Mouse (Mus musculus): ENCODE measurements at regions not wholly inside any gene's neighbourhood (a gene's known extent, or its start where the extent isn't known, plus 50 kb on each side); places are given as distances from the start of the nearest gene placed in this dataset.

GRCm38 (mm10) chr14:106924026-106924425, 818.0 kb downstream of the Trim52 start:
- DNase-seq (ENCODE audit: low read depth), result peak; percentile 12

DNA sequence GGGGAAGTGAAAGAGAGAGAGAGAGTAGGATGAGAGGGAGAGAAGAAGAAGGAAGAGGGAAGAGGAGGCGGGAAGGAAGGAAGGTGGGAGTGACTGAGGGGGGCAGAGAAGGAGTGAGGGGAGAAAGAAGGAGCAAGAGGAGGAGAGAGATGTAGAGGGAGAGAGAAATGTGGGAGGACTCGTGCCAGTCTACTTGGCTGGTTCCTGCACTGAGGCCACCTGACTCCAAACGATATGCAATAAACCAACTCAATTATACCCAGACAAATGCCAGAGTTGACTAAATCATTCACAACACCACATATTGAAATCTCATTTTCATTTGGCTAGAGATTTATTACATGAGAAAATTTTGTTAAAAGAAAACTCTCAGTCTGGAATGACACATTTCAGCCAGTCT, 818.4 kb downstream of the Trim52 start:
- no peak for DNase-seq (ENCODE audit: low read depth)

DNA sequence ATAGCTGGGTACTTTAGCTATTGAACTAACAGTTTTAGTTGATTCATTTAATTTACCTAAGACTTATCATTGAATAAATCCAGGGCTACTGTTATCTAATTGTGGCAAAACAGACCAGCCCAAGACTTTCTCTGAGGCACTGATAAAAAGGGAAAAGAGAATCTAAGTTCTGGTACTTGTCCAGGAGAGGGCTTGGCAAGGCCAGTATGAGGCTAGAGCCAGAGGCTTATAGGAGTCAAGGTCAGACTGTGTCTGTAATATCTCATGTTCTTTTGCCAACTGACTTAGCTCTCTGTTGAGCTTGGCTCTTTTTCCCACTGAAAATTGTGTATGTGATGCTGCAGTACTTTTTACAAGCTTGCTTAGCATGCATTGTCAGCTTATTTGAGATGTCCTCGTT, 839.3 kb downstream of the Trim52 start:
- no peak for DNase-seq (ENCODE audit: low read depth)

DNA sequence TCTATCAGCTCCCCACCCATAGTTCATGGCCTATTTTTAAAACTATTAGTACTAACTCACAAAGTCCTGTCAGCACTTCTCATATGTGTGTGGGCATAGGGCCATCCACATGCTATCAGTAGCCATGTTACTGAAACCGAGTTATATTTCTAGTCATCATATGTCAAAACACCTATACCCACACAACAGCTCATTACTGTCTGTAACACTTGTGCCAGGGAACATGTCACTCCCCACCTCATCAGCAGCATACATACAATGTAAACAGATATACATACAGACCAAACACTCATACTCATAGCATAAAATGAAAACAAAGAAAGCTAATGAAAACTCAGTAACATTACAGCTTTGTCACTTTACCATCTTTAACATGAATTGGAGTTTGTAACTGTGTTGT, 872.0 kb downstream of the Trim52 start:
- DNase-seq (ENCODE audit: low read depth), result no peak

- no peak for DNase-seq (ENCODE audit: low read depth)
Observed at GRCm38 (mm10) chr14:106980752-106981151, 874.8 kb downstream of the Trim52 start.

GRCm38 (mm10) chr14:106997565-106998279, 891.7 kb downstream of the Trim52 start:
- DNase-seq (ENCODE audit: low read depth), result no peak

DNA sequence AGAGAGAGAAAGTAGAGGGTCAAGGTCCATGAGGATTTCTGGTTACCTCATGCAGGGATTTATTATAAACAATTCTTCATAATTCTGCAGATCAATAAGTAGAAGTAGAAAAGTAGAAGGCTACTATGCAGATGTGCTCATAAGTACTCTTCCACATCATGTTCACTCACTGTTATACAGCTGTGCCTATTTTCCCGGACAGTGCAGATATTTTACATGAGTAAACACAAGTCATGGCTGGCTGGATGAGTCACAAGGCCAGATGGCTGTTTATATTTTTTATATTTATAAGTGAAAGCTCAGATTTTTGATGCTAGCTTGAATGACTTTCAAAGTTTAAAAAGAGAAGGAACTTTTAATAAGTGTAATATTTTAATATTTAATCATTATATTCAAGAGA, 899.0 kb downstream of the Trim52 start:
- no peak for DNase-seq (ENCODE audit: low read depth)

DNA sequence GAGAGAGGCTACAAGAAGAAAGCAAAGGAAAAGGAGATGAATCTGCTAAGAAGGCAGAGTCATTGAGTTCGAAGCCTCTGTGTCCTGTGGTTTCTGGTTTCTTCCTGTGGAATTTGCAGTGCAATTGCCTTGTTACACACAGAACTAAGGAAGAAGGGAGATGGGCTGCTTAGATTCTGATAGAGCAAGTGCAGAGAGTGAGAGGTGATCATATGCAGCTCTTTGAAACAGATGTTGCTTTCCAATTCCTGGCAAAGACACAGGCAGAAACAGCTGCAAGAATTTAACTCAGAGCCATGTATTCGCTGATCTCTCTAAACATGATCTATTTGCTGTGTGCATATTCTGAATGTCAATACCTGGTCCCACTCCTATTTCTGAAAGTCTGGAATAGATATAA, 903.6 kb downstream of the Trim52 start:
- DNase-seq (ENCODE audit: low read depth), result peak; percentile 38

DNA sequence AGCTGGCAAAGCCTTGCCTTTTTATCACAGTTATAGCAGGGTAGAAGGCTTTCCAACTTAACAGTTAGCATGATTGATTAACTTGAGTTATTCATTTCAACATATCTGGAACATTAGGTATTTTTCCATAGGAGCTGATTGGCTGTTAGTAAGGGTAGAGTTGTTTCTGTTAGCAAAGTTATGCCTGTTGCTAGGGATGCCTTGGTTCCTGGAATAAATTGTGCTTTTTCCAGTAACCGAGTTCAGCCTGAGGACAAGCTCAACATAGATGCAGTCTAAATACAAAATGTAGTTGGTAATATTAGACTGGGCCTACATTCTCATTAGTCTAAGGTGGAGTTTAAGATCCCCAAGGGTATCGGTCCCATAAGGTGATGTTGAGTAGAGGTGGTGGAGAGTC, 927.8 kb downstream of the Trim52 start:
- no peak for DNase-seq (ENCODE audit: low read depth)

DNA sequence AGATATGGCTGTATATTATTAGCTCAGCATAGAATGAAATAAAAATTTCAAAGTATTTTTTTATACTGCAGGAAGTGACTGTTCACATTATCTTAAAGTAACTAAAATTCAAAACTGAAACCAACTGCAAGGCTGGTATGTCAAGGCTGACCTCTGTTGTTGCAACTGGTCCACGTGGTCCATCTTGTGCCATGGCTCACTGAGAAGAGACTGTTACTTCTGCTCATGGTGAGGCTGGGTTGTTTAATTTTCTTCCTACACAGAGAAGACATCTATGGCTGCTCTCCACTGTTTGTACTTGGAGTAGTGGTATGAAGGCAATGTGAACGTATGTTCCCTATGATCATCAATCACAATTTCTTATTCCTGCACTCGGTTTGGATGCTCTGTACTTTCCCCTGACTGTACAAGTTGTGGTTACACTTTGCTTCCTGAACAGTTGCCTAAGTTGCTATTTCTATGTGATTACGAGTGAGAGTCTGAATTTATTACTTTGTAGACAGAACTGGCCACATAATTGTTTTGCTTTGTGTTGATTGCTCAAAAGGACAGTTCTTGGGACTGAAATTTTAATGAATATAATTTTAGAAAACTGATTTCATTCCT, 946.1 kb downstream of the Trim52 start:
- peak; percentile 58 for DNase-seq (ENCODE audit: low read depth)

GRCm38 (mm10) chr14:107068592-107068991, 962.6 kb downstream of the Trim52 start:
- no peak for DNase-seq (ENCODE audit: low read depth)

DNA sequence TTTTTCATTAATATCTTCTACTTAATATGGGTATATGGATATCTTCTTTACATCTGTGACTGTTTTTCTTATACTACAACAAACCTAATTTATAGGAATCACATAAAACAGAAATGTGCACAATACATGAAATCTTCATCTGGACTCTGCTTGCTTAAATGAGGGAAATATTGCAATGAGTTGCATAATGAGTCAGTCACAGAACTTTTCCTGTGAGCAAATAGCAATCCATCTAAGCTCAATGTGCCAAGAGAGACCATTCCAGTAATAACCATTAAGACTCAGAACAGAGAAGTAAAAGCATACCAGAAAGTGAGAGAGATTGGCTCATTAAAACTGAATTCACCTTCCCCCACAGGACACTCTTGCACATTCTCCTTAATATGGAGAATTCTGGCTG, 974.4 kb downstream of the Trim52 start:
- peak; percentile 53 for DNase-seq (ENCODE audit: low read depth)
